Mouse (Mus musculus) limb, embryonic 13.5 days (tissue): Measurements from ENCODE around the gene Ssh1. TPM values are rescaled to one million over a fixed set of nuclear protein-coding genes. Genes with fewer than 3 reads are reported as not detected.
A peak's percentile ranks its signal among the peaks of the same experiment; 100 is the strongest.

ENCODE experiments used
- ATAC-seq: fragments of 200-750 bp; cut with Nextera tagmentation; 2 replicates; pipeline ENCODE4 v1.8.0; 2017; ENCODE audit warnings: low read depth, moderate number of reproducible peaks, moderate TSS enrichment; ENCODE audit not compliant: low FRiP score
- H3K27ac ChIP-seq: fragments of 300-500 bp; sonication (generic); 2 replicates; pipeline ENCODE4 v1.5.1; 2015; ENCODE audit warnings: inconsistent platforms, mild to moderate bottlenecking, moderate library complexity
- H3K27me3 ChIP-seq: fragments of 300-500 bp; sonication (generic); 2 replicates; pipeline ENCODE4 v1.6.1; 2015; ENCODE audit warnings: mild to moderate bottlenecking, inconsistent platforms
- H3K36me3 ChIP-seq: fragments of 300-500 bp; sonication (generic); 2 replicates; pipeline ENCODE4 v1.6.1; 2015; ENCODE audit warnings: inconsistent platforms, mild to moderate bottlenecking, moderate library complexity
- H3K4me1 ChIP-seq: fragments of 300-500 bp; sonication (generic); 2 replicates; pipeline ENCODE4 v1.6.1; 2015; ENCODE audit warnings: inconsistent platforms
- H3K4me2 ChIP-seq: fragments of 300-500 bp; sonication (generic); replicated peaks from 2 replicates; pipeline ENCODE4 v1.6.1; 2015; ENCODE audit warnings: inconsistent platforms, mild to moderate bottlenecking, moderate library complexity
- H3K4me3 ChIP-seq: fragments of 300-500 bp; sonication (generic); 2 replicates; pipeline ENCODE4 v1.5.1; 2015; ENCODE audit warnings: moderate library complexity, mild to moderate bottlenecking, inconsistent platforms
- H3K9ac ChIP-seq: fragments of 300-500 bp; sonication (generic); 2 replicates; pipeline ENCODE4 v1.6.1; 2015; ENCODE audit warnings: mild to moderate bottlenecking, inconsistent platforms
- H3K9me3 ChIP-seq: fragments of 300-500 bp; sonication (generic); 2 replicates; pipeline ENCODE4 v1.6.1; 2016; ENCODE audit warnings: inconsistent platforms
- WGBS: fragments of 180-500 bp; shearing (Covaris S2); methylation state at CpG from one replicate; pipeline ENCODE4 v1.1.7; 2015; 5-methylcytosine and 5-hydroxymethylcytosine counted together
- polyA plus RNA-seq: library from polyadenylated mRNA; unstranded; fragments of >200 nt; fragmentation: Nextera tagmentation; extraction: Ambion mirVana; gene quantifications from 2 replicates; pipeline ENCODE4 v1.2.1, GENCODE M21; 2015

Gene Ssh1
- polyA plus RNA-seq, 1 experiment from 2014 or later = 18.7 TPM

- H3K4me2 ChIP-seq = no peak overlapping the region
- peaks cover 49% of the 10 kb centered on the region for H3K36me3 ChIP-seq
- no peaks in the 10 kb centered on the region for H3K9me3 ChIP-seq
- no peak for ATAC-seq
- no peaks in the 10 kb centered on the region for H3K4me1 ChIP-seq
- no peaks in the 10 kb centered on the region for H3K27me3 ChIP-seq
- 77% methylated on average over 7 of the region's 7 CpGs for WGBS
- no peak overlapping the region for H3K9ac ChIP-seq
- no peak overlapping the region for H3K4me3 ChIP-seq
- H3K27ac ChIP-seq = no peak overlapping the region
Measured at GRCm38 (mm10) chr5:113937650-113938049, 56.0 kb downstream of the Ssh1 start.

- peaks cover 22% of the 10 kb centered on the region for H3K4me1 ChIP-seq
Measured at GRCm38 (mm10) chr5:113933889-113934288, 59.8 kb downstream of the Ssh1 start.

GRCm38 (mm10) chr5:113933480-113933879, 60.2 kb downstream of the Ssh1 start:
- Histone ChIP-seq H3K9me3 (no peaks in the 10 kb centered on the region), H3K27me3 (no peaks in the 10 kb centered on the region), H3K9ac (no peak overlapping the region), H3K4me2 (no peak overlapping the region), H3K4me1 (peaks cover 22% of the 10 kb centered on the region), H3K27ac (no peak overlapping the region), H3K36me3 (peaks cover 16% of the 10 kb centered on the region), H3K4me3 (no peak overlapping the region)
- 83% methylated on average over 4 of the region's 4 CpGs for WGBS
- ATAC-seq = no peak

More at GRCm38 (mm10) chr5:113933889-113934288, 59.8 kb downstream of the Ssh1 start:
- H3K27ac ChIP-seq = no peak overlapping the region
- H3K9ac ChIP-seq = no peak overlapping the region
- no peak overlapping the region for H3K4me2 ChIP-seq
- H3K4me3 ChIP-seq = no peak overlapping the region
- WGBS = 63% methylated on average over 6 of the region's 6 CpGs
- peaks cover 19% of the 10 kb centered on the region for H3K36me3 ChIP-seq
- no peaks in the 10 kb centered on the region for H3K27me3 ChIP-seq
- no peaks in the 10 kb centered on the region for H3K9me3 ChIP-seq
- ATAC-seq = no peak

GRCm38 (mm10) chr5:113932310-113932709, 61.4 kb downstream of the Ssh1 start:
- H3K9me3 ChIP-seq = no peaks in the 10 kb centered on the region
- ATAC-seq = no peak
- 70% methylated on average over 3 of the region's 3 CpGs for WGBS
- no peak overlapping the region for H3K27ac ChIP-seq
- peaks cover 22% of the 10 kb centered on the region for H3K4me1 ChIP-seq
- no peak overlapping the region for H3K4me2 ChIP-seq
- H3K36me3 ChIP-seq = peaks cover 5% of the 10 kb centered on the region; the same call in 1 of the 2 replicates
- no peak overlapping the region for H3K9ac ChIP-seq
- no peaks in the 10 kb centered on the region for H3K27me3 ChIP-seq
- no peak overlapping the region for H3K4me3 ChIP-seq

- WGBS = 29% methylated on average over 18 of the region's 18 CpGs
- peak overlapping the region; percentile 31 for H3K9ac ChIP-seq
Measured at GRCm38 (mm10) chr5:113930648-113931609, 62.8 kb downstream of the Ssh1 start.

GRCm38 (mm10) chr5:113929950-113930647, 63.6 kb downstream of the Ssh1 start:
- Histone ChIP-seq H3K9ac (no peak overlapping the region), H3K4me1 (peaks cover 22% of the 10 kb centered on the region), H3K27ac (no peak overlapping the region), H3K9me3 (no peaks in the 10 kb centered on the region), H3K4me3 (no peak overlapping the region), H3K36me3 (no peaks in the 10 kb centered on the region), H3K27me3 (no peaks in the 10 kb centered on the region), H3K4me2 (0 out of 2 replicates have a peak overlapping the region, but pooled peaks have one; percentile 7)
- 51% methylated on average over 10 of the region's 10 CpGs for WGBS
- no peak for ATAC-seq

More at GRCm38 (mm10) chr5:113930648-113931609, 62.8 kb downstream of the Ssh1 start:
- Histone ChIP-seq H3K4me1 (peaks cover 22% of the 10 kb centered on the region), H3K4me3 (no peak overlapping the region), H3K36me3 (no peaks in the 10 kb centered on the region), H3K27me3 (no peaks in the 10 kb centered on the region), H3K4me2 (peak overlapping the region; percentile 36), H3K27ac (peak overlapping the region; percentile 67; the same call in 1 of the 2 replicates), H3K9me3 (no peaks in the 10 kb centered on the region)
- ATAC-seq = no peak

- H3K27ac ChIP-seq = no peak overlapping the region
- 58% methylated on average over 10 of the region's 10 CpGs for WGBS
- H3K36me3 ChIP-seq = no peaks in the 10 kb centered on the region
- no peak for ATAC-seq
- H3K27me3 ChIP-seq = no peaks in the 10 kb centered on the region
- H3K9me3 ChIP-seq = no peaks in the 10 kb centered on the region
- H3K4me3 ChIP-seq = no peak overlapping the region
- H3K4me1 ChIP-seq = peaks cover 22% of the 10 kb centered on the region
- H3K9ac ChIP-seq = no peak overlapping the region
- H3K4me2 ChIP-seq = 0 out of 2 replicates have a peak overlapping the region, but pooled peaks have one; percentile 7
Measured at GRCm38 (mm10) chr5:113929526-113929925, 64.2 kb downstream of the Ssh1 start.

- 82% methylated on average over 4 of the region's 4 CpGs for WGBS
- ATAC-seq = no peak
Measured at GRCm38 (mm10) chr5:113924608-113925007, 69.1 kb downstream of the Ssh1 start.

GRCm38 (mm10) chr5:113921310-113922166, 72.2 kb downstream of the Ssh1 start:
- H3K9me3 ChIP-seq = no peaks in the 10 kb centered on the region
- no peak overlapping the region for H3K4me3 ChIP-seq
- WGBS = 12% methylated on average over 6 of the region's 6 CpGs
- peaks cover 18% of the 10 kb centered on the region; the same call in 1 of the 2 replicates for H3K4me1 ChIP-seq
- no peak overlapping the region for H3K4me2 ChIP-seq
- H3K36me3 ChIP-seq = no peaks in the 10 kb centered on the region
- H3K27me3 ChIP-seq = no peaks in the 10 kb centered on the region
- H3K27ac ChIP-seq = no peak overlapping the region
- H3K9ac ChIP-seq = no peak overlapping the region
- no peak for ATAC-seq

More at GRCm38 (mm10) chr5:113924608-113925007, 69.1 kb downstream of the Ssh1 start:
- H3K27ac ChIP-seq = no peak overlapping the region
- no peak overlapping the region for H3K4me3 ChIP-seq
- no peaks in the 10 kb centered on the region for H3K36me3 ChIP-seq
- no peak overlapping the region for H3K4me2 ChIP-seq
- H3K9me3 ChIP-seq = no peaks in the 10 kb centered on the region
- peaks cover 8% of the 10 kb centered on the region; the same call in 1 of the 2 replicates for H3K4me1 ChIP-seq
- H3K27me3 ChIP-seq = no peaks in the 10 kb centered on the region
- no peak overlapping the region for H3K9ac ChIP-seq

- Histone ChIP-seq H3K27me3 (no peaks in the 10 kb centered on the region), H3K4me1 (peaks cover 18% of the 10 kb centered on the region; the same call in 1 of the 2 replicates), H3K9me3 (no peaks in the 10 kb centered on the region), H3K4me2 (no peak overlapping the region), H3K36me3 (no peaks in the 10 kb centered on the region), H3K4me3 (no peak overlapping the region), H3K27ac (no peak overlapping the region), H3K9ac (no peak overlapping the region)
- 41% methylated on average over 7 of the region's 7 CpGs for WGBS
- no peak for ATAC-seq
Measured at GRCm38 (mm10) chr5:113919060-113919459, 74.6 kb downstream of the Ssh1 start.

GRCm38 (mm10) chr5:113918654-113919053, 75.0 kb downstream of the Ssh1 start:
- H3K9me3 ChIP-seq = no peaks in the 10 kb centered on the region
- no peak for ATAC-seq

More at GRCm38 (mm10) chr5:113918654-113919053, 75.0 kb downstream of the Ssh1 start:
- Histone ChIP-seq H3K36me3 (no peaks in the 10 kb centered on the region), H3K27me3 (no peaks in the 10 kb centered on the region), H3K4me3 (no peak overlapping the region), H3K4me1 (peaks cover 18% of the 10 kb centered on the region; the same call in 1 of the 2 replicates), H3K27ac (no peak overlapping the region), H3K4me2 (no peak overlapping the region), H3K9ac (0 out of 2 replicates have a peak overlapping the region, but pooled peaks have one; percentile 10)
- 8% methylated on average over 9 of the region's 9 CpGs for WGBS
